Mouse (Mus musculus) C2C12 (cell line): ENCODE results near the gene Brms1.

Experiments
- CEBPB ChIP-seq: IDR thresholded peaks from one replicate; pipeline ENCODE4 v1.6.1; 2011; ENCODE audit warnings: low read depth, mild to moderate bottlenecking, control low read depth, moderate library complexity
- CTCF ChIP-seq: IDR thresholded peaks from one replicate; pipeline ENCODE4 v1.5.1; 2011; ENCODE audit not compliant: control insufficient read depth, insufficient read depth, insufficient read length
- MYOD1 ChIP-seq: IDR thresholded peaks from one replicate; pipeline ENCODE4 v1.6.1; 2011; ENCODE audit warnings: low read depth; ENCODE audit not compliant: control insufficient read depth, insufficient read length
- USF1 ChIP-seq: IDR thresholded peaks from one replicate; pipeline ENCODE4 v1.6.1; 2011; ENCODE audit warnings: low read depth, mild to moderate bottlenecking, control low read depth, moderate library complexity

DNA sequence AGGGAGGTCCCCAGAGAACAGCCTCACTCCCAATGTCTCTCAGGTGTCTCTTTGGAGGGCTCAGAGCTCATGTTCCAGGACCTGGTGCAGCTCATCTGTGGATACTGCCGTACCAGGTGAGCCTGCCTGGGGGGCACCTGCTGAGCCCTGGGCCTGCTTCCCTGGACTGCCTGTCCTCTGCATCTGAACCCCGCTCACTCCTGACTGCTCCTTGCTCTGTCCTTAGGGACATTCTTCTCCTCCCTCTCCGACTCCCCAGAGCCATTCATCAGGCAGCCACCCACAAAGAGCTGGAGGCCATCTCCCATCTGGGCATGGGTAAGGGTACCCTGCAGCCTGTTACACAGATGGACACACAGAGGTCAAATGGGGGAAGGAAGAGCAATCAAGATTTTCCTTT, 10.4 kb downstream of the Brms1 start:
- TF ChIP-seq USF1 (no peak), CTCF (no peak), MYOD1 (no peak), CEBPB (no peak)
